Mouse (Mus musculus): ENCODE measurements at regions not wholly inside any gene's neighbourhood (a gene's known extent, or its start where the extent isn't known, plus 50 kb on each side); places are given as distances from the start of the nearest gene placed in this dataset.

- no peaks in the 10 kb centered on the region for H3K27me3 ChIP-seq
- no peaks in the 10 kb centered on the region; the same call in 1 of the 2 replicates for H3K9me3 ChIP-seq
- WGBS = 80% methylated on average over 1 of the region's 1 CpGs
- no peak overlapping the region for H3K4me2 ChIP-seq (replicated peaks)
- H3K4me3 ChIP-seq (replicated peaks) = no peak overlapping the region
- ATAC-seq = no peak
- H3K27ac ChIP-seq = no peak overlapping the region
- no peaks in the 10 kb centered on the region for H3K4me1 ChIP-seq (replicated peaks)
- no peak overlapping the region for H3K9ac ChIP-seq (replicated peaks)
- no peaks in the 10 kb centered on the region for H3K36me3 ChIP-seq
These were observed 129.7 kb upstream of the Rasa1 start for GRCm38 (mm10) chr13:85418671-85419070.

- Histone ChIP-seq H3K4me2 (replicated peaks) (no peak overlapping the region), H3K4me3 (replicated peaks) (no peak overlapping the region), H3K4me1 (replicated peaks) (no peaks in the 10 kb centered on the region), H3K27ac (no peak overlapping the region), H3K36me3 (no peaks in the 10 kb centered on the region), H3K9me3 (no peaks in the 10 kb centered on the region), H3K27me3 (no peaks in the 10 kb centered on the region), H3K9ac (replicated peaks) (no peak overlapping the region)
- WGBS = 81% methylated on average over 4 of the region's 4 CpGs
- no peak for ATAC-seq
These were observed 126.0 kb upstream of the Rasa1 start for GRCm38 (mm10) chr13:85414951-85415350.

- Histone ChIP-seq H3K4me1 (replicated peaks) (no peaks in the 10 kb centered on the region), H3K9me3 (no peaks in the 10 kb centered on the region), H3K4me2 (replicated peaks) (no peak overlapping the region), H3K36me3 (no peaks in the 10 kb centered on the region), H3K4me3 (replicated peaks) (no peak overlapping the region), H3K9ac (replicated peaks) (no peak overlapping the region), H3K27ac (no peak overlapping the region), H3K27me3 (no peaks in the 10 kb centered on the region)
- WGBS = 93% methylated on average over 3 of the region's 3 CpGs
- no peak for ATAC-seq
These were observed 122.4 kb upstream of the Rasa1 start for GRCm38 (mm10) chr13:85411327-85411726.

- no peak for ATAC-seq
- Histone ChIP-seq H3K9me3 (no peaks in the 10 kb centered on the region), H3K4me1 (replicated peaks) (no peaks in the 10 kb centered on the region), H3K27ac (no peak overlapping the region), H3K9ac (replicated peaks) (no peak overlapping the region), H3K27me3 (no peaks in the 10 kb centered on the region), H3K4me3 (replicated peaks) (no peak overlapping the region), H3K4me2 (replicated peaks) (no peak overlapping the region), H3K36me3 (no peaks in the 10 kb centered on the region)
- 80% methylated on average over 5 of the region's 5 CpGs for WGBS
These were observed 109.9 kb upstream of the Rasa1 start for GRCm38 (mm10) chr13:85398834-85399233.

- 87% methylated on average over 3 of the region's 3 CpGs for WGBS
- no peak for ATAC-seq
- H3K9ac ChIP-seq (replicated peaks) = no peak overlapping the region
- no peaks in the 10 kb centered on the region for H3K36me3 ChIP-seq
- no peaks in the 10 kb centered on the region for H3K27me3 ChIP-seq
- H3K9me3 ChIP-seq = no peaks in the 10 kb centered on the region
- H3K4me1 ChIP-seq (replicated peaks) = no peaks in the 10 kb centered on the region
- no peak overlapping the region for H3K27ac ChIP-seq
- H3K4me2 ChIP-seq (replicated peaks) = no peak overlapping the region
- H3K4me3 ChIP-seq (replicated peaks) = no peak overlapping the region
These were observed 87.5 kb upstream of the Rasa1 start for GRCm38 (mm10) chr13:85376338-85376998.

GRCm38 (mm10) chr13:85359621-85360020 is 70.7 kb upstream of the Rasa1 start:
- 70% methylated on average over 2 of the region's 2 CpGs for WGBS
- H3K4me3 ChIP-seq (replicated peaks) = no peak overlapping the region
- ATAC-seq = no peak

GRCm38 (mm10) chr13:85359143-85359542 is 70.2 kb upstream of the Rasa1 start:
- no peak for ATAC-seq
- 93% methylated on average over 6 of the region's 6 CpGs for WGBS
- no peaks in the 10 kb centered on the region for H3K27me3 ChIP-seq

More at GRCm38 (mm10) chr13:85359621-85360020, 70.7 kb upstream of the Rasa1 start:
- Histone ChIP-seq H3K36me3 (no peaks in the 10 kb centered on the region), H3K27ac (no peak overlapping the region), H3K9me3 (no peaks in the 10 kb centered on the region), H3K4me1 (replicated peaks) (no peaks in the 10 kb centered on the region), H3K4me2 (replicated peaks) (no peak overlapping the region), H3K9ac (replicated peaks) (no peak overlapping the region), H3K27me3 (no peaks in the 10 kb centered on the region)

GRCm38 (mm10) chr13:85352061-85352460 is 63.1 kb upstream of the Rasa1 start:
- WGBS = 81% methylated on average over 3 of the region's 3 CpGs
- ATAC-seq = no peak

More at GRCm38 (mm10) chr13:85359143-85359542, 70.2 kb upstream of the Rasa1 start:
- H3K9ac ChIP-seq (replicated peaks) = no peak overlapping the region
- no peak overlapping the region for H3K4me3 ChIP-seq (replicated peaks)
- H3K9me3 ChIP-seq = no peaks in the 10 kb centered on the region
- H3K36me3 ChIP-seq = no peaks in the 10 kb centered on the region
- H3K4me1 ChIP-seq (replicated peaks) = no peaks in the 10 kb centered on the region
- H3K27ac ChIP-seq = no peak overlapping the region
- H3K4me2 ChIP-seq (replicated peaks) = no peak overlapping the region

More at GRCm38 (mm10) chr13:85352061-85352460, 63.1 kb upstream of the Rasa1 start:
- H3K4me3 ChIP-seq (replicated peaks) = no peak overlapping the region
- no peaks in the 10 kb centered on the region for H3K4me1 ChIP-seq (replicated peaks)
- H3K9ac ChIP-seq (replicated peaks) = no peak overlapping the region
- no peaks in the 10 kb centered on the region for H3K36me3 ChIP-seq
- no peaks in the 10 kb centered on the region for H3K27me3 ChIP-seq
- H3K4me2 ChIP-seq (replicated peaks) = no peak overlapping the region
- no peak overlapping the region for H3K27ac ChIP-seq
- H3K9me3 ChIP-seq = no peaks in the 10 kb centered on the region

Measured in midbrain, embryonic 13.5 days (tissue).